Mouse (Mus musculus): ENCODE results near the gene Mlph. TPM values are rescaled to one million over a fixed set of nuclear protein-coding genes. Genes with fewer than 3 reads are reported as not detected.

Gene Mlph
- total and polyA plus RNA-seq, 3 experiments: not detected

- H3K4me3 ChIP-seq (ENCODE audit: control insufficient read depth in 1 of 2, insufficient read depth in 1 of 2, low read depth in 2 of 2, low read length in 2 of 2): no peak overlapping the region
- no peak for TF ChIP-seq SIN3A (IDR thresholded peaks at IDR 0.05; ENCODE audit: low read length)
- no peak for TF ChIP-seq ZNF384 (IDR thresholded peaks at IDR 0.05; ENCODE audit: low read depth, low read length)
- no peak for TF ChIP-seq NRF1 (IDR thresholded peaks at IDR 0.05; ENCODE audit: insufficient read depth, low read depth, low read length, poor library complexity, severe bottlenecking)
- TF ChIP-seq USF1 (IDR thresholded peaks at IDR 0.05; ENCODE audit: low read depth, low read length): no peak
- no peak for TF ChIP-seq CTCF (IDR thresholded peaks at IDR 0.05 in 2 of 3, conservative IDR thresholded peaks at IDR 0.05 in 1 of 3; ENCODE audit: control insufficient read depth in 1 of 3, insufficient read depth in 1 of 3, low read depth in 2 of 3, low read length in 3 of 3, poor library complexity in 1 of 3, severe bottlenecking in 1 of 3)
- TF ChIP-seq RAD21 (IDR thresholded peaks at IDR 0.05; ENCODE audit: low read depth, low read length): no peak
- TF ChIP-seq E2F4 (IDR thresholded peaks at IDR 0.05; ENCODE audit: borderline replicate concordance, low read depth, low read length): no peak
- no peak for TF ChIP-seq TAL1 (IDR thresholded peaks at IDR 0.05; ENCODE audit: low read length)
- TF ChIP-seq GABPA (IDR thresholded peaks at IDR 0.05; ENCODE audit: low read depth, low read length): no peak
- TF ChIP-seq MYC (IDR thresholded peaks at IDR 0.05; ENCODE audit: low read depth, low read length): no peak
- TF ChIP-seq UBTF (IDR thresholded peaks at IDR 0.05; ENCODE audit: borderline replicate concordance, insufficient read depth, low read depth, low read length): no peak
- TF ChIP-seq GATA1 (IDR thresholded peaks at IDR 0.05; ENCODE audit: low read depth, low read length): no peak
- TF ChIP-seq USF2 (IDR thresholded peaks at IDR 0.05; ENCODE audit: borderline replicate concordance in 1 of 2, insufficient read depth in 1 of 2, low read depth in 1 of 2, low read length in 2 of 2): no peak
- no peak for TF ChIP-seq ELF1 (IDR thresholded peaks at IDR 0.05; ENCODE audit: low read depth, low read length)
- no peak for TF ChIP-seq POLR2AphosphoS5 (IDR thresholded peaks at IDR 0.05; ENCODE audit: borderline replicate concordance, low read depth, low read length)
These were observed 53.8 kb downstream of the Mlph start for GRCm38 (mm10) chr1:90968649-90969048.

GRCm38 (mm10) chr1:90969347-90969784 is 54.5 kb downstream of the Mlph start, which contains the start of gene Rab17:
Gene Rab17 (minus strand): TSS chr1:90969661.
- no peaks in the 10 kb centered on the region; a peak in 1 of 4 replicates for H3K27me3 ChIP-seq (ENCODE audit: control insufficient read depth in 1 of 2, insufficient read depth in 2 of 2, low read length in 2 of 2)
- no peak within 1 kb of the TSS for H3K4me3 ChIP-seq (ENCODE audit: control insufficient read depth in 1 of 2, insufficient read depth in 1 of 2, low read depth in 2 of 2, low read length in 2 of 2)

More at GRCm38 (mm10) chr1:90968649-90969048, 53.8 kb downstream of the Mlph start:
- no peak for DNase-seq (ENCODE audit: low read depth, low spot score)
- H3K27me3 ChIP-seq (ENCODE audit: control insufficient read depth in 1 of 2, insufficient read depth in 2 of 2, low read length in 2 of 2): no peaks in the 10 kb centered on the region; a peak in 1 of 4 replicates
- no peak overlapping the region for H3K27ac ChIP-seq (ENCODE audit: control insufficient read depth, low read depth, low read length)
- H3K9me3 ChIP-seq (replicated peaks; ENCODE audit: insufficient read depth, low read length): no peaks in the 10 kb centered on the region
- no peaks in the 10 kb centered on the region for H3K36me3 ChIP-seq (ENCODE audit: control insufficient read depth in 1 of 2, insufficient read depth in 2 of 2, low read length in 2 of 2)
- H3K9ac ChIP-seq (ENCODE audit: control insufficient read depth, low read depth, low read length, poor library complexity, severe bottlenecking): no peak overlapping the region
- H3K4me1 ChIP-seq (ENCODE audit: control insufficient read depth in 1 of 2, insufficient read depth in 2 of 2, low read length in 2 of 2): peaks cover 0 to 4% of the 10 kb centered on the region in 2 experiments; a peak in 2 of 4 replicates
- H3K79me2 ChIP-seq (ENCODE audit: control insufficient read depth, insufficient read depth, low read length, poor library complexity): no peaks in the 10 kb centered on the region

More at GRCm38 (mm10) chr1:90969347-90969784, 54.5 kb downstream of the Mlph start, which contains the start of gene Rab17:
- no peaks in the 10 kb centered on the region for H3K79me2 ChIP-seq (ENCODE audit: control insufficient read depth, insufficient read depth, low read length, poor library complexity)
- no peak within 1 kb of the TSS for H3K27ac ChIP-seq (ENCODE audit: control insufficient read depth, low read depth, low read length)
- no peak within 1 kb of the TSS for H3K9ac ChIP-seq (ENCODE audit: control insufficient read depth, low read depth, low read length, poor library complexity, severe bottlenecking)
- no peaks in the 10 kb centered on the region for H3K9me3 ChIP-seq (replicated peaks; ENCODE audit: insufficient read depth, low read length)
- DNase-seq (ENCODE audit: low read depth, low spot score): no peak
- H3K36me3 ChIP-seq (ENCODE audit: control insufficient read depth in 1 of 2, insufficient read depth in 2 of 2, low read length in 2 of 2): no peaks in the 10 kb centered on the region
- peaks cover 0 to 4% of the 10 kb centered on the region in 2 experiments; a peak in 2 of 4 replicates for H3K4me1 ChIP-seq (ENCODE audit: control insufficient read depth in 1 of 2, insufficient read depth in 2 of 2, low read length in 2 of 2)
- TF ChIP-seq ZC3H11A (IDR thresholded peaks at IDR 0.05; ENCODE audit: low read depth, low read length) (no peak), HCFC1 (IDR thresholded peaks at IDR 0.05; ENCODE audit: low read depth, low read length) (no peak), MEF2A (IDR thresholded peaks at IDR 0.05; ENCODE audit: extremely low read depth, insufficient replicate concordance, low read depth, low read length, poor library complexity, severe bottlenecking) (no peak), POLR2AphosphoS5 (IDR thresholded peaks at IDR 0.05; ENCODE audit: borderline replicate concordance, low read depth, low read length) (no peak), POLR2AphosphoS2 (IDR thresholded peaks at IDR 0.05; ENCODE audit: low read length) (no peak), MAZ (IDR thresholded peaks at IDR 0.05; ENCODE audit: low read depth, low read length) (no peak), MAX (IDR thresholded peaks at IDR 0.05; ENCODE audit: low read length) (no peak), ZKSCAN1 (IDR thresholded peaks at IDR 0.05; ENCODE audit: low read depth, low read length) (no peak), RAD21 (IDR thresholded peaks at IDR 0.05; ENCODE audit: low read depth, low read length) (no peak), ZNF384 (IDR thresholded peaks at IDR 0.05; ENCODE audit: low read depth, low read length) (no peak), GABPA (IDR thresholded peaks at IDR 0.05; ENCODE audit: low read depth, low read length) (no peak), TBP (IDR thresholded peaks at IDR 0.05; ENCODE audit: low read depth, low read length) (no peak), E2F4 (IDR thresholded peaks at IDR 0.05; ENCODE audit: borderline replicate concordance, low read depth, low read length) (no peak), EP300 (IDR thresholded peaks at IDR 0.05; ENCODE audit: low read depth in 1 of 2, low read length in 2 of 2) (no peak), SIN3A (IDR thresholded peaks at IDR 0.05; ENCODE audit: low read length) (no peak), USF2 (IDR thresholded peaks at IDR 0.05; ENCODE audit: borderline replicate concordance in 1 of 2, insufficient read depth in 1 of 2, low read depth in 1 of 2, low read length in 2 of 2) (no peak), GATA1 (IDR thresholded peaks at IDR 0.05; ENCODE audit: low read depth, low read length) (no peak), ELF1 (IDR thresholded peaks at IDR 0.05; ENCODE audit: low read depth, low read length) (no peak), CHD2 (IDR thresholded peaks at IDR 0.05; ENCODE audit: low read length) (no peak), TAL1 (IDR thresholded peaks at IDR 0.05; ENCODE audit: low read length) (no peak)

Measured in MEL (cell line).